Mouse (Mus musculus): ENCODE data around the gene Fbxo11. TPM values are rescaled to one million over a fixed set of nuclear protein-coding genes. Genes with fewer than 3 reads are reported as not detected.
"Not testable (repeated sequence)": the region's sequence is repeated elsewhere in the genome, so short reads cannot be mapped to it uniquely, and the experiment has no call there.

Fbxo11 gene
- polyA plus RNA-seq, 1 experiment from 2014 or later, result 8.5 TPM

- Histone ChIP-seq H3K27ac (ENCODE audit: low read depth, low read length) (no peak overlapping the region), H3K4me1 (replicated peaks; ENCODE audit: control insufficient read depth, insufficient read depth, low read length) (no peaks in the 10 kb centered on the region), H3K27me3 (replicated peaks; ENCODE audit: control insufficient read depth, insufficient read depth, low read length) (no peaks in the 10 kb centered on the region), H3K4me2 (replicated peaks; ENCODE audit: low read depth) (no peak overlapping the region), H3K9me3 (ENCODE audit: control insufficient read depth) (no peaks in the 10 kb centered on the region), H3K36me3 (ENCODE audit: control insufficient read depth, insufficient read depth) (no peaks in the 10 kb centered on the region), H3K9ac (ENCODE audit: low read depth, low read length) (no peak overlapping the region), H3K4me3 (ENCODE audit: low read depth, low read length) (no peak overlapping the region)
- ATAC-seq, result no peak
- no peak for TF ChIP-seq CTCF (IDR thresholded peaks at IDR 0.05; ENCODE audit: low read depth)
- 87% methylated on average over 5 of the region's 5 CpGs for WGBS
Observed at GRCm38 (mm10) chr17:88031755-88032154, 33.3 kb downstream of the Fbxo11 start.

GRCm38 (mm10) chr17:88029194-88029970 lies 35.7 kb downstream of the Fbxo11 start:
- Histone ChIP-seq H3K9ac (ENCODE audit: low read depth, low read length) (no peak overlapping the region), H3K9me3 (ENCODE audit: control insufficient read depth) (no peaks in the 10 kb centered on the region), H3K4me2 (replicated peaks; ENCODE audit: low read depth) (no peak overlapping the region), H3K27ac (ENCODE audit: low read depth, low read length) (no peak overlapping the region), H3K27me3 (replicated peaks; ENCODE audit: control insufficient read depth, insufficient read depth, low read length) (no peaks in the 10 kb centered on the region), H3K36me3 (ENCODE audit: control insufficient read depth, insufficient read depth) (no peaks in the 10 kb centered on the region), H3K4me3 (ENCODE audit: low read depth, low read length) (no peak overlapping the region), H3K4me1 (replicated peaks; ENCODE audit: control insufficient read depth, insufficient read depth, low read length) (no peaks in the 10 kb centered on the region)
- no peak for ATAC-seq
- no peak for TF ChIP-seq CTCF (IDR thresholded peaks at IDR 0.05; ENCODE audit: low read depth)
- WGBS, result 84% methylated on average over 17 of the region's 17 CpGs

GRCm38 (mm10) chr17:88025227-88025626 lies 39.9 kb downstream of the Fbxo11 start:
- Histone ChIP-seq H3K27me3 (replicated peaks; ENCODE audit: control insufficient read depth, insufficient read depth, low read length) (no peaks in the 10 kb centered on the region), H3K4me2 (replicated peaks; ENCODE audit: low read depth) (no peak overlapping the region), H3K27ac (ENCODE audit: low read depth, low read length) (no peak overlapping the region), H3K9me3 (ENCODE audit: control insufficient read depth) (no peaks in the 10 kb centered on the region), H3K9ac (ENCODE audit: low read depth, low read length) (no peak overlapping the region), H3K36me3 (ENCODE audit: control insufficient read depth, insufficient read depth) (no peaks in the 10 kb centered on the region), H3K4me1 (replicated peaks; ENCODE audit: control insufficient read depth, insufficient read depth, low read length) (no peaks in the 10 kb centered on the region), H3K4me3 (ENCODE audit: low read depth, low read length) (no peak overlapping the region)
- TF ChIP-seq CTCF (IDR thresholded peaks at IDR 0.05; ENCODE audit: low read depth), result peak; percentile 69
- ATAC-seq, result no peak
- WGBS, result 42% methylated on average over 4 of the region's 4 CpGs

- WGBS, result 79% methylated on average over 1 of the region's 1 CpGs
- no peaks in the 10 kb centered on the region for H3K27me3 ChIP-seq (replicated peaks; ENCODE audit: control insufficient read depth, insufficient read depth, low read length)
- no peak for TF ChIP-seq CTCF (IDR thresholded peaks at IDR 0.05; ENCODE audit: low read depth)
- H3K36me3 ChIP-seq (ENCODE audit: control insufficient read depth, insufficient read depth), result no peaks in the 10 kb centered on the region
- no peak for ATAC-seq
- H3K9me3 ChIP-seq (ENCODE audit: control insufficient read depth), result no peaks in the 10 kb centered on the region
- no peak overlapping the region for H3K9ac ChIP-seq (ENCODE audit: low read depth, low read length)
- H3K27ac ChIP-seq (ENCODE audit: low read depth, low read length), result no peak overlapping the region
- H3K4me1 ChIP-seq (replicated peaks; ENCODE audit: control insufficient read depth, insufficient read depth, low read length), result no peaks in the 10 kb centered on the region
- no peak overlapping the region for H3K4me3 ChIP-seq (ENCODE audit: low read depth, low read length)
- H3K4me2 ChIP-seq (replicated peaks; ENCODE audit: low read depth), result no peak overlapping the region
Observed at GRCm38 (mm10) chr17:88023924-88024323, 41.2 kb downstream of the Fbxo11 start.

- not testable (repeated sequence) for H3K27me3 ChIP-seq (replicated peaks; ENCODE audit: control insufficient read depth, insufficient read depth, low read length); H3K9me3 ChIP-seq (ENCODE audit: control insufficient read depth); H3K4me3 ChIP-seq (ENCODE audit: low read depth, low read length); H3K4me2 ChIP-seq (replicated peaks; ENCODE audit: low read depth); ATAC-seq; H3K9ac ChIP-seq (ENCODE audit: low read depth, low read length); H3K27ac ChIP-seq (ENCODE audit: low read depth, low read length); H3K4me1 ChIP-seq (replicated peaks; ENCODE audit: control insufficient read depth, insufficient read depth, low read length)
- peaks cover 26% of the 10 kb centered on the region for H3K36me3 ChIP-seq (ENCODE audit: control insufficient read depth, insufficient read depth)
- WGBS, result 90% methylated on average over 8 of the region's 8 CpGs
Observed at GRCm38 (mm10) chr17:88016027-88016426, 49.1 kb downstream of the Fbxo11 start.

- no peak for ATAC-seq
- TF ChIP-seq CTCF (IDR thresholded peaks at IDR 0.05; ENCODE audit: low read depth), result no peak
- H3K27ac ChIP-seq (ENCODE audit: low read depth, low read length), result no peak overlapping the region
- peaks cover 37% of the 10 kb centered on the region for H3K36me3 ChIP-seq (ENCODE audit: control insufficient read depth, insufficient read depth)
- H3K9ac ChIP-seq (ENCODE audit: low read depth, low read length), result no peak overlapping the region
- no peaks in the 10 kb centered on the region for H3K4me1 ChIP-seq (replicated peaks; ENCODE audit: control insufficient read depth, insufficient read depth, low read length)
- H3K9me3 ChIP-seq (ENCODE audit: control insufficient read depth), result no peaks in the 10 kb centered on the region
- H3K4me2 ChIP-seq (replicated peaks; ENCODE audit: low read depth), result no peak overlapping the region
- H3K4me3 ChIP-seq (ENCODE audit: low read depth, low read length), result no peak overlapping the region
- no peaks in the 10 kb centered on the region for H3K27me3 ChIP-seq (replicated peaks; ENCODE audit: control insufficient read depth, insufficient read depth, low read length)
- 93% methylated on average over 1 of the region's 1 CpGs for WGBS
Observed at GRCm38 (mm10) chr17:88014456-88014855, 50.6 kb downstream of the Fbxo11 start.
